Mouse (Mus musculus) stomach, postnatal 0 days (tissue): Measurements from ENCODE around the gene Trak2.

Experiments
- CTCF ChIP-seq: IDR thresholded peaks from 2 replicates; pipeline ENCODE4 v1.5.1; 2016; ENCODE audit warnings: antibody characterized with exemption, low read depth, mild to moderate bottlenecking, moderate library complexity
- EP300 ChIP-seq: optimal IDR thresholded peaks from 2 replicates; pipeline ENCODE3; 2016; ENCODE audit warnings: antibody characterized with exemption

GRCm38 (mm10) chr1:58962865-58963264 is 10.4 kb downstream of the Trak2 start:
- TF ChIP-seq EP300 (no peak), CTCF (no peak)
